Mouse (Mus musculus): ENCODE results near the gene Ilf3. TPM values are rescaled to one million over a fixed set of nuclear protein-coding genes. Genes with fewer than 3 reads are reported as not detected.

Gene Ilf3
- total RNA-seq, 1 experiment = 159 TPM

GRCm38 (mm10) chr9:21352463-21353372, 15.0 kb upstream of the Ilf3 start:
- no peaks in the 10 kb centered on the region for H3K9me3 ChIP-seq (ENCODE audit: control insufficient read depth, insufficient read depth, low read depth, low read length)
- H3K9ac ChIP-seq (ENCODE audit: insufficient read depth, low read depth, low read length, poor library complexity, severe bottlenecking) = peak overlapping the region; percentile 66
- peak overlapping the region; percentile 81 for H3K27ac ChIP-seq (ENCODE audit: insufficient read depth, low read depth, low read length, poor library complexity, severe bottlenecking)
- in situ Hi-C loops (cut with MboI; ENCODE audit: low sequenced_read_pairs in 2 of 2, unreplicated experiment in 2 of 2) = no loop called here
- peaks cover 33% of the 10 kb centered on the region for H3K36me3 ChIP-seq (ENCODE audit: control insufficient read depth, insufficient read depth, low read length, poor library complexity, severe bottlenecking)
- no peak for DNase-seq (ENCODE audit: low read depth, low spot score)
- TF ChIP-seq HCFC1 (IDR thresholded peaks at IDR 0.05; ENCODE audit: borderline replicate concordance, insufficient read depth, low read length) = no peak
- no peak for TF ChIP-seq ZNF384 (IDR thresholded peaks at IDR 0.05; ENCODE audit: low read depth, low read length)
- no peak for TF ChIP-seq MAFK (IDR thresholded peaks at IDR 0.05; ENCODE audit: insufficient read depth, low read depth, low read length)
- no peak for TF ChIP-seq ZC3H11A (IDR thresholded peaks at IDR 0.05; ENCODE audit: borderline replicate concordance, low read depth, low read length)
- no peak for TF ChIP-seq CHD2 (IDR thresholded peaks at IDR 0.05; ENCODE audit: low read depth, low read length)
- H3K4me1 ChIP-seq (ENCODE audit: control insufficient read depth in 2 of 2, insufficient read depth in 2 of 2, low read length in 2 of 2, poor library complexity in 1 of 2) = peaks cover 0 to 18% of the 10 kb centered on the region in 2 experiments; a peak in 2 of 4 replicates
- H3K4me3 ChIP-seq (ENCODE audit: insufficient read depth in 1 of 2, low read depth in 1 of 2, low read length in 2 of 2, poor library complexity in 1 of 2, severe bottlenecking in 1 of 2) = peak overlapping the region; percentile 29 to 38

- in situ Hi-C loops (cut with MboI; ENCODE audit: low sequenced_read_pairs in 2 of 2, unreplicated experiment in 2 of 2) = no loop called here
- Histone ChIP-seq H3K4me1 (ENCODE audit: control insufficient read depth in 2 of 2, insufficient read depth in 2 of 2, low read length in 2 of 2, poor library complexity in 1 of 2) (peaks cover 0 to 18% of the 10 kb centered on the region in 2 experiments; a peak in 2 of 4 replicates), H3K4me3 (ENCODE audit: insufficient read depth in 1 of 2, low read depth in 1 of 2, low read length in 2 of 2, poor library complexity in 1 of 2, severe bottlenecking in 1 of 2) (peak overlapping the region; percentile 29 to 34; a peak in 2 of 4 replicates), H3K9ac (ENCODE audit: insufficient read depth, low read depth, low read length, poor library complexity, severe bottlenecking) (peak overlapping the region; percentile 66; the same call in 1 of the 2 replicates), H3K9me3 (ENCODE audit: control insufficient read depth, insufficient read depth, low read depth, low read length) (no peaks in the 10 kb centered on the region), H3K27ac (ENCODE audit: insufficient read depth, low read depth, low read length, poor library complexity, severe bottlenecking) (peak overlapping the region; percentile 81; the same call in 1 of the 2 replicates), H3K36me3 (ENCODE audit: control insufficient read depth, insufficient read depth, low read length, poor library complexity, severe bottlenecking) (peaks cover 27% of the 10 kb centered on the region)
- DNase-seq (ENCODE audit: low read depth, low spot score) = no peak
- TF ChIP-seq ZC3H11A (IDR thresholded peaks at IDR 0.05; ENCODE audit: borderline replicate concordance, low read depth, low read length) (no peak), HCFC1 (IDR thresholded peaks at IDR 0.05; ENCODE audit: borderline replicate concordance, insufficient read depth, low read length) (no peak)
These were observed 14.3 kb upstream of the Ilf3 start for GRCm38 (mm10) chr9:21353373-21353686.

- Histone ChIP-seq H3K9me3 (ENCODE audit: control insufficient read depth, insufficient read depth, low read depth, low read length) (no peaks in the 10 kb centered on the region), H3K4me1 (ENCODE audit: control insufficient read depth in 2 of 2, insufficient read depth in 2 of 2, low read length in 2 of 2, poor library complexity in 1 of 2) (peaks cover 0 to 18% of the 10 kb centered on the region in 2 experiments; a peak in 2 of 4 replicates), H3K36me3 (ENCODE audit: control insufficient read depth, insufficient read depth, low read length, poor library complexity, severe bottlenecking) (peaks cover 18% of the 10 kb centered on the region), H3K4me3 (ENCODE audit: insufficient read depth in 1 of 2, low read depth in 1 of 2, low read length in 2 of 2, poor library complexity in 1 of 2, severe bottlenecking in 1 of 2) (no peak overlapping the region), H3K9ac (ENCODE audit: insufficient read depth, low read depth, low read length, poor library complexity, severe bottlenecking) (no peak overlapping the region), H3K27ac (ENCODE audit: insufficient read depth, low read depth, low read length, poor library complexity, severe bottlenecking) (no peak overlapping the region)
- TF ChIP-seq MAFK (IDR thresholded peaks at IDR 0.05; ENCODE audit: insufficient read depth, low read depth, low read length) = no peak
- no peak for TF ChIP-seq HCFC1 (IDR thresholded peaks at IDR 0.05; ENCODE audit: borderline replicate concordance, insufficient read depth, low read length)
- TF ChIP-seq ZNF384 (IDR thresholded peaks at IDR 0.05; ENCODE audit: low read depth, low read length) = no peak
- TF ChIP-seq ZC3H11A (IDR thresholded peaks at IDR 0.05; ENCODE audit: borderline replicate concordance, low read depth, low read length) = no peak
- no peak for TF ChIP-seq CHD2 (IDR thresholded peaks at IDR 0.05; ENCODE audit: low read depth, low read length)
- in situ Hi-C loops (cut with MboI; ENCODE audit: low sequenced_read_pairs in 2 of 2, unreplicated experiment in 2 of 2) = no loop called here
- no peak for DNase-seq (ENCODE audit: low read depth, low spot score)
These were observed 12.9 kb upstream of the Ilf3 start for GRCm38 (mm10) chr9:21354796-21355195.

- H3K36me3 ChIP-seq (ENCODE audit: control insufficient read depth, insufficient read depth, low read length, poor library complexity, severe bottlenecking) = peaks cover 7% of the 10 kb centered on the region
- peak; percentile 72; the same call in 1 of the 2 replicates for TF ChIP-seq ZC3H11A (IDR thresholded peaks at IDR 0.05; ENCODE audit: borderline replicate concordance, low read depth, low read length)
- TF ChIP-seq ZNF384 (IDR thresholded peaks at IDR 0.05; ENCODE audit: low read depth, low read length) = no peak
- H3K27ac ChIP-seq (ENCODE audit: insufficient read depth, low read depth, low read length, poor library complexity, severe bottlenecking) = no peak overlapping the region
- no peak overlapping the region for H3K4me3 ChIP-seq (ENCODE audit: insufficient read depth in 1 of 2, low read depth in 1 of 2, low read length in 2 of 2, poor library complexity in 1 of 2, severe bottlenecking in 1 of 2)
- H3K4me1 ChIP-seq (ENCODE audit: control insufficient read depth in 2 of 2, insufficient read depth in 2 of 2, low read length in 2 of 2, poor library complexity in 1 of 2) = peaks cover 0 to 15% of the 10 kb centered on the region in 2 experiments; a peak in 2 of 4 replicates
- no peak overlapping the region for H3K9ac ChIP-seq (ENCODE audit: insufficient read depth, low read depth, low read length, poor library complexity, severe bottlenecking)
- in situ Hi-C loops (cut with MboI; ENCODE audit: low sequenced_read_pairs in 2 of 2, unreplicated experiment in 2 of 2) = no loop called here
- DNase-seq (ENCODE audit: low read depth, low spot score) = no peak
- no peaks in the 10 kb centered on the region for H3K9me3 ChIP-seq (ENCODE audit: control insufficient read depth, insufficient read depth, low read depth, low read length)
These were observed 10.5 kb upstream of the Ilf3 start for GRCm38 (mm10) chr9:21356981-21357718.
